Mouse (Mus musculus): ENCODE data around the gene Cdk5rap2.

DNA sequence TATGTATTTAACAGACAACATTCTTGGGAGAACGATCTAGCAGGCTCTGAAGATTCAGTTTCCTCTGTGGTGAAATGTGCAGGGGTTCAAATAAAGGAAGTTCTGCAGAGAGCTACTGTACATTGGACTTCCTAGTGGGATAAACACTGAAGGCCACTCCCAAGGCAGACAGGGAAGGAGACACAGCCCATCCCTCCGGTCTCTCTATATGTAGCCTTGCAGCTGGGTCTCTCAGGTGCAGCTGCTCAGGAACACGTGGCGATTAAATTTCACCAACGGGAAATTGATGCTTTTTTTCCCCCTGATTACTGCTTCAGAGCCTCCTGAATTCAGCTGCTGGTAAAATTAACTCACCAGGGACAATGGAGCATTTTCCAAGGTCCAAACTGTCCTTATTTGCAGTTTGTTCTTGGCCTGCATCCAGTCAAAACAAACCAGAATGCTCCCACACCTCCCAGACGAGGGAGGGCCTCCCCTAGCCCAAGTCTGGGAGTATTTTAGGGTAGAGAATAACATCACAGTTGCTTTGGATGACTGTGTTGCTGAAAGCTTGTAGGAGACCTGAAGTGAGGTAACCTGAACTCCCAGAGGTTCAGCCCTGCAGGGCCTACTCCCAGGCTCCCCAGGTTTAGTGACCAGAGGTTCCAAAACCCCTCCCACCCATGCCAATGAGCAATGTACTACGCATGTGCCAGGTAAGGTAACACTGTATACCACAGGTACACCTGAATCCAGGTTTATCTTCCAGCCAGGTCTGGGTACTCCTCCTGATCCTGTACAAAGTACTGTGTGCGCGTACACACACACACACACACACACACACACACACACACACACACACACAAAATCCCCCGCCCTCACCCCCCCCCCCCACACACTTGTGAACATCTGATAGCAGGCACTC lies 189.7 kb downstream of the Cdk5rap2 start:
- no peak for TF ChIP-seq POLR2A (IDR thresholded peaks at IDR 0.05; ENCODE audit: insufficient read depth, low read depth, low read length)
- no peak for TF ChIP-seq CTCF (IDR thresholded peaks at IDR 0.05)
- TF ChIP-seq EP300 (IDR thresholded peaks at IDR 0.05; ENCODE audit: insufficient read depth, low read depth, low read length) = 0 out of 2 replicates have a peak, but pooled peaks have one; percentile 16

All from heart, adult 2 months (tissue).